Mouse (Mus musculus) heart, postnatal 25 days (tissue): ENCODE results near the gene Map3k9. TPM values are rescaled to one million over a fixed set of nuclear protein-coding genes. Genes with fewer than 3 reads are reported as not detected.
A peak's percentile ranks its signal among the peaks of the same experiment; 100 is the strongest.

Experiments used
- DNase-seq: peaks from one replicate; pipeline ENCODE4 v3.0.0; 2022; ENCODE audit warnings: low spot score
- intact Hi-C: fragments of 180-260 bp; cut with DNase I; formaldehyde crosslinking; loops from one replicate; pipeline ENCODE4 v1.15.1; 2025
- total RNA-seq, 2 experiments: library from RNA; stranded (reverse); gene quantifications; 2 replicates each; pipeline ENCODE4 v1.2.3; 2021

The Map3k9 gene
- under 1 TPM; 0.25 to 0.29 TPM for total RNA-seq

DNA sequence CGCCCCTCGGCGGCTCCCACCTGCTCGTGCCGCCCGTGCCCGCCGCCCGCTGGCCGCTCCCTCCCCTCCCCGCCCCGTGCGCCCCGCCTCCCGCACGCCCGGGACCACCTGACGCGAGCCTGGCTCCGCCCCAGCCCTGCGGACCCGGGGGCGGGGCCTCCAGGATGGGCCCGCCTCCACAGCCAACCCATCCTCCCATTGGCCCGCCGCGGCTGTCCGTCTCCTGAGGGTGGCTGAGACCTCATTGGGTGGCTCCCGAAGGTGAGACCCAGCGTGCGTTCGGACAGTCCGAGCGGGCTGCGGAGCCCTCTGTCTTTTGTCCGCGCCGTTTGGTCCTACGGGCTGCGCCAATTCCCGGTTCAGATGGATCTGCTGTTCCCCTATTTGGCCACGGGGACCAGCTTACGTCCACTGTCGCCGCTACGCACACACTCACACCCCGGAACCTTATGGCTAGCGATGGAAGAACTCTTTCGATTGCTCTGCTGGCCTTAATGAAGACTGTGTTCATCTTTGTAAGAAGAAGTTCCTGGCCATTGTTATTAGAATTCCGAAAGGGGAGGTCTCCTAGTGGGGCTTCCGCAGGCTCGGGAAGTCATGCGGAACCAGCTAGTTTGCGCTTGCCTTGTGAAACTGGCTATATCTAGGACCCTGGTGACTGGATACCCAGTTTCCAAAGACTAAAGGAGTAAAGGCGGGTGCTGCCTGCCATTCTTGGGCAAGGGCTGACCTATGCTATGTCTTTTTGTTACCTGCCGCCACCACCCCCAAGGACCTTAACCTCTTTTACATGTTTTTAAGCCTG is at the start of gene Map3k9:
TSS of gene Map3k9 (minus strand) at position 71 of the 805 bp plus-strand sequence.
- peak; percentile 80 for DNase-seq
- intact Hi-C loops = no loop called here

DNA sequence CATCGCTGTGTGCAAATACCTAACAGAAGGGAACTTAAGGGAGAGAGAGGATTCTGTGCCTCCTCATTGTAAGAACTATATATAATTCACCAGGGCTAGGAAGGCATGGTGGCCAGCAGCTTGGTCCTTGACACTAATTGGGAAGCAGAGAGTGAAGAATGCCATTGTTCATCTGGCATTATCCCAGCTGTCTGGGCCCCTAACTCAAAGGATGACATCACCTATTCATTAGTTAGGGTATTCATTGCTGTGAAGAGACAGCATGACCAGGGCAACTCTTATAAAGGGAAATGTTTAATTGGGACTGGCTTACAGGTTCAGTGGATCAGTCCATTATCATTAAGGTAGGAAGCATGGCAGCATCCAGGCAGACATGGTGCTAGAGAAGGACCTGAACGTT is 47.4 kb upstream of the Map3k9 start:
- intact Hi-C loops = no loop called here

DNA sequence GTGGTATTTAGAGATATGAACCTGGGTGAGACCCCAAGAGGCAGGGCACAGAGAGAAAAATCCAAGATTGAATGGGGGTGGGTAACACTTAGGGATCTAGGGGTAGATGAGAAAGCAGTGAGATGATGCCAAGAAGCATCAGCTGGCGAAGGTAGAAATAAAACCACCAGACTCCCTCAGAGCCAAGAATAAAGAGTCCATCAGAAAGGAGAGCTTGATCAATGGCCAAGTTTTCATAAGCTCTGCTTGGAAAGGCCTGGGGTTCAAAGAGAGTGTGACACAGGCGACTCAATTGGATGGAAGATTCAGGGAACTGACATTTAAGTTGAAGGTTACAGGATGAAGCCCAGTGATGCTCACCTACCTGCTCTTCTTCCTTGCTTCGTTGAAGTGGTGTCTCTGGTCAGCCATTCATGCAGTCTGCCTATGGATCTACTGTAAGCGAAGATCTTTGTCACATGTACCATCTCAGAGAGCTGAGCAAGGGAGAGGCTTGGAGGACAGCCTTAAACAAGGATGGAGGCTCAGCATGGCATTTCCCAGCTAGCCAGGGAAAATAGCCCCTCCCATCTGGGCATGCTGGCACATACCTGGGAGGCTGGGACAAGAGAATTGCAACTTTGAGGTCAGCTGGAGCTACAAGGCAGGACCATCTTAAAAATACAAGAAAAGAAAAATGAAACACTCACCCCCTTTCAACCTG is 42.0 kb upstream of the Map3k9 start:
- no peak for DNase-seq
- intact Hi-C loops = no loop called here

More for the DNA sequence above, 47.4 kb upstream of the Map3k9 start:
- DNase-seq = no peak

DNA sequence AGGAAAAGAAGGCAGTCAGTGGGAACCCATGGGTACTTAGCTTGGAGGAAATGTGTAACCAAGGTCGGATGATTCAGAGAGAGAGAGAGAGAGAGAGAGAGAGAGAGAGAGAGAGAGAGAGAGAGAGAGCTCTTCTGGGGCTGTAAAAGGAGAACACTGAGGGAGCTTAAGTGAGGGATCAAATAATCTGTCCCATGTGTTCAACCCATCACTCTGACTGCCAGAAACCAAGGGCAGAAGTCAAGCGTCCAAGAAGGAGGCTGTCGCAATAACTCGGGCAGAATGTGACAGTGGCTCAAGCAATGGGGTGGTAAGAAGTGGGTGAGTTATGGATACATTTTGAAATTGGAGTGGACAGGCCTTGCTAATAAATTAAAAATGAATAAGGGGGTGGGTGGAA is 41.2 kb upstream of the Map3k9 start:
- DNase-seq = no peak
- intact Hi-C loops = no loop called here

DNA sequence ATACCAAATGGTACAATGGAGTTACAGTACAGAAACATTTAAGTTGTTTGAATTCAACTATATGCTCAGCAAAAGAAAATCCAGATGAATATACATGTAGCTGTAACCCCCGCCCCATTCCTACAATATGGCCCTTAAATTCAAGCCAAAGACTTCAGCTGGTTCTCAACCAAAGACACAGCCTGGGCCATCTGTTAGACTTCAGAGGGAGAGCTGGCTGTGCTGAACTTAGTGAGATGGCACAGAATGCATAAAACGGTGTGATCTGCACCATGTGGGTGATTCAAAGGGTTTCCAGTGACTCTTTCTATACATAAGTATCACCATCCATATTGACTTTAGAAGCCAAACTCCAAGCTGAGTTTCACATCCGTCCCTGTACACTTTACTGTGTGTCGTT is 39.7 kb upstream of the Map3k9 start:
- intact Hi-C loops = no loop called here
- DNase-seq = no peak

DNA sequence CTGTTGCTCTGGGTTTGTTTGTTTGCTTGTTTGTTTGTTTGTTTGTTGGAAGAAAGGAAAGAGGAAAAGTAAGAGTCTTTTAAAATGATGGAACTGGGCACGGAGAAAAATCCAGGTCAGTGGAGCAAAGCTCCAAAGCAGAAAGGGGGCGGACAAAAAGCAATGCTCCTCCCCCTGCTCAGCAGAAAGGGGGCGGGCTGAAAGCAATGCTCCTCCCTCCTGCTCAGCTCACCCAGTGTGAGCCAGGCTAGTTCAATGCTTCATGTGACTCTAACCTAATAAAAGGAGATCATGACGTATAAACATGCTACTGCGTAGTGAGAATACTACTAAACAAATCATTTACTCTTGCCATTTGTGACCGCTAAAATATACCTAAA is 36.1 kb upstream of the Map3k9 start:
- no peak for DNase-seq
- intact Hi-C loops = no loop called here

DNA sequence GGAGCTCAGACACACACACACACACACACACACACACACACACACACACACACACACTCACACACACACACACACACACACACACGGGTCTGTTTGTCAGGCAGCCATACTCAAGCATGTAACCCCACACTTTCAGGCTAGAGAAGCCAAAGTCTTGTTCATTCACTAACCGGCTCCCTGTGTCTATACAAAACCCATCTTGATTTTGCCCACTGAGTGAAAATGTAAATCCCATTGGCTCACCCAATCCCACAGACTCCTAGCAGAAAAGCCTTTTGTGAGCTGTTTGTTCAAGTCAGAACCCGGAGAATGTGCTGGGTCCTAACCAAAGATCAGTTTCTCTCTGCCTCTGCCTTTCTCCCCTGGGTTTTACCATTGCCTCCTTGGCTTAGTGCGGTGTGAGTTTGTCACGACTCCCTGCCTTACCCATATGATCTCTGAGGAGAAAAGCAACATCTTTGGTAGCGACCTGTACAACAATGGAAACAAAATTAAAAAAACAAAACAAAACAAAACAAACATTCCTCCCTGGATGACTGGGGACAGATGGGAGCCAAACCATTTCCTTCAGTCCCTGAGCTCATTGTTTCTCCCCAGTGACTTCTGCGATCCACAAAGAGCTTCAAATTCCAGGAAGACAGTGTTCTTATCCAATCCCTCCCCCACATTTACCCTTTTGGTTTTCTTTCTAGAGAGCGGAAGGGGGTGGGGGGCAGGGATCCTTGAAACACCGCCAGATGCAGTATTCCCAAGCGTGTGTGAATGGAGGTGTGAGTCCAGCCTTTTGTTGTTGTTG is 35.6 kb upstream of the Map3k9 start:
- DNase-seq = no peak
- intact Hi-C loops = no loop called here

DNA sequence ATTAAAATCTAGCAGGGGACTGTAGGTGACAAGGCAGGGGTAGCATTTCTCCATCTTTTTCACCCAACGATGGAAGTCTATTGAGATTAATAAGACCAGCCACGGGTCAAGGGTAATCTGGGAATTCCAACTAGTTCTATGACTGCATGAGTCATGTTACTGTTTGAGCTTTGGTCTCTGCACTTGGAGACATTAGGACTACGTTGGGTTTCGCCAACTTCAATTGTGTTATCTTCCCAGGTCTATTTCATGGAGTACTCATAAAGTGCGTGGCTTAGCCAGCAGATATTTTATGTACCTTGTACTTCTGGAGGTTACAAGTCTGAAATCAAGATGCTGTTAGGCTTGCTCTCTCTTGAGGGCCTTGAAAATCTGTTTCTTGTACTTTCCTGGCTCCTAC is 33.8 kb upstream of the Map3k9 start:
- intact Hi-C loops = no loop called here
- no peak for DNase-seq

DNA sequence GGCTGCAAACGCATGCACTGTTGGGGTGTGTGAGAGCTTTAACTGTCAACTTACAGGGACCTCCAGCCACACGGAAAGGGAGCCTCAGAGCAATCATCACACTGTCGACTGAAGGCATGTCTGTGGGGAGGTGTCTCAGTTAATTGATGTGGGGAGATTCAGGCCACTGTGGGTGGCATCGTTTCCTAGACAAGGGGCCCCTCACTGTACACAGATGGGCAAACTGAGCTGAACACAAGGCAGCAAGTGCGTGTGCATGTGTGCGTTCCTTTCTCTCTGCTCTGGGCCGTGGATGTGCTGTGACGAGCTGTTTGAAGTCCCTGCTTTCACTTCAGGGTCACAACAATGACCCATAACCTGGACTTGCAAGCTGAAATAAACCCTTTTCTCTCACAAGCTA is 29.4 kb upstream of the Map3k9 start:
- no peak for DNase-seq
- intact Hi-C loops = no loop called here

DNA sequence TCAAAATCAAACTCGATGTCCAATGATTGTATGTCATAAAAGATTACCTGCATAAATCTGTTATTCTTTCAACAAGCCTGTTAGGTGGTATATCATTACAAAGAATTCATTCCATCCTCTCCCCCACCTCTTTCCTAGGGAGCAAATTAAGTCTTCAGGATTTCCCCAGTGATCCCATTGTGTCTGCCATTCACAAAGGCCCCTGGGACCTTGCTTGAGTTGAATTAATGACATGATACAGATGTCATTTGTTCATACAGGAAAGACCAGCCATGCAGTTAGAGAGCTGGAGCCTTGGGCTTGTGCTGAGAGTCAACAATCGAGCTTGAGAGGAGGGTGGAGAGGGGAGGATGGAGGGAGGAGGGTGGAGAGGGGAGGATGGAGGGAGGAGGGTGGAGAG is 27.6 kb upstream of the Map3k9 start:
- intact Hi-C loops = no loop called here
- DNase-seq = no peak

DNA sequence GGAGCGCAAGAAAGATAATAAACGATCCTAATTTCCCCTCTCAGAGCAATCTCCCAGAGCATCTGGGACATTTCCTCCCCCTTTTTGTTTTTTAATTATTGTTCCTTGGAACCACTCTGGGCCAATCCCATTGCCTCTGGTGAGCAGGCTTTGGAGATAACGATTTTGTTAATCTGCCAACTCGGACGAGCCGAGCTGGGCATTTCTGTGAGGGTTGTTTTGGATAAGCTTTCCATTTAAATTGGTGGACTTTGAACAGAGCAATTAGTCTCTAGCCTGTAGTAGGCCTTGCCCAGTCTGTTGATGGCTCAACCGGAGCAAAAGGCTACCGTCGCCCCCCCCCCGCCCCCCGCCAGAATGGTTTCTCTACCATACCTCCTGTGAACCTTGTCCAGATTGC is 27.0 kb upstream of the Map3k9 start:
- DNase-seq = no peak

DNA sequence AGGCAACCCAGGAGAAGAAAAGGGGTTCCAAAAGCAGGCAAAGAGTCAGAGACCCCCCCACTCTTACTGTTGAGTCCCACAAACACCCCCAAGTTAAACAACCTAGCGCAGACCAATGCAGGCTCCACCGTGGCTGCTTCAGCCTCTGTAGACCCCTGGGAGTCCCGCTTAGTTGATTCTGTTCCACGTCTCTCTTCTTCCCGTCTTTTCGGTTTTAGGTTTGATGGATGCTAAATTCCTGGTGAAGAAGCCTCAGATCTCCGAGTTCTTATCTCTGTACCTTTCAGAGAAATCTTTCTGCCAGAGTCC is 26.5 kb upstream of the Map3k9 start:
- DNase-seq = no peak

More for the DNA sequence above, 27.0 kb upstream of the Map3k9 start:
- intact Hi-C loops = no loop called here

DNA sequence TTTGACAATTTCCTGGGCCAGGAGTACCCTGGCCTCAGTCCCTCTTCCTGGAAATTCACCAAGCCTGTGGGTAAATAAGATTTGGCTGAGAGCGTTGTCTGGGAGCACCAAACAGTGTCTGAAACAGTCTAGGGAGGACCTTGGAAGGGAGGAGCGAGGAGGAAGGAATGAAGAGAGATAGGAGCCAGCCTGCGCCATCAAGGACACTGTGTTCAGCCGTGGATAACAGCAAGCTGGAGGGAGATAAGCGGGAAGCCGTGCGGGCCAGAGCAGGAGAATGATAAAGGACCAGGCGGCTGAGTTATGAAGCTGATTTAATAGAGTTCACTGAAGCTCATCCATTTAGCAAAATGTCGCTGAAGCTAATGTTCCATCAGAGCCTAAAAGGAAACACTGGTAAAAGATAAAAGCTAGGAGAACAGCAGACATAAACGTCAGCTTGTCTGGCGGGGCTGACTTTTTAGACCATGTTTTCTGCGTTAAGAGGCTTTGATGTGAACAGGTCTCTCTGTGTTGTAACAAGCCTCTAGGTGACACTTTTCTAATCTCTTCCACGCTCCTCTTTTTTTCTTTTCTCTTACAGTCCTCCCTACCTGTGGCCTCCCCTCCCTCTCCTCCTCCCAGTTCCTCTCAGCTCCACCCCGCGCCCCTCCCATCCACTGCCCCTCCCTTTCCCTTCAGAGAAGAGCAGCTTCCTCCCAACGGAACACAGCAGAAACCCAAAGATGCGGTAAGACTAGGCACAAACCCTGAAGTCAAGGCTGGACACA is 26.0 kb upstream of the Map3k9 start:
- intact Hi-C loops = no loop called here
- DNase-seq = peak; percentile 31

More for the DNA sequence above, 26.5 kb upstream of the Map3k9 start:
- intact Hi-C loops = no loop called here

DNA sequence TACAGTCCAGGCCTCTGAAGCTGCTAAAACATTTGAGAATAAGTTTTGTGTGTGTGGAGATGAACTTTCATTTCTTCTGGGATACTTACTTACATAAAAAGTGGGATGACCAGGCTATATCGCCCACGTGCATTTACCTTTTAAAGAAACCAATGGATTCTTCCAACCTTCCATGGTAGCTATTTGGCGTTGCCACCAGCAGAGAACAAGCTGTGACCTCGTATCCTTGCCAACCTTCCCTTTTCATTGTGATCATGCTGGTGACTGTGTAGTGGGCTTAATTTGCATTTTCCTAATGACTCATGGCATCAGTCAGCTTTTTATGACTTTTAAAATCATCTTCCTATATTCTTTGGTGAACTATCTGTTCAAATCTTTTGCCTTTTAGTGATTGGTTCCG is 25.1 kb upstream of the Map3k9 start:
- DNase-seq = no peak
- intact Hi-C loops = no loop called here

DNA sequence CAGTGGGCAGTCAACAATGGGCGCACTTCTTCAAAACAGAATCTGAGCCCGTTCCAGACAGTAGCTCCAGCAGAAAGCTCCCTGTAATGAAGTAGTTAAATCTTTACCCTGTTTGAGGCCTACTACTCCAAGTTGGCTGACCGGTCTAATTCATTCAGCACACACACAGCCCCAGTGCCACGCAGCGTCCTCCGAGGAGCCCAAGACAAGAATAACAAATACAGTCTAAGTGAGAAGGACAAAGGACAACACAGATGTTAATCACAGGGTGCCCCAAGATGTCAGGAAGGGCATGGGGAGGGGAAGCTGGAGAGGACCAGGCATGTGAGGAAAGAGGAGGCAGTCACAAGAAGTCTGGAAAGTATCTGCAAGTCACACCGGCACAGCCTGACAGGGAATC is 22.8 kb upstream of the Map3k9 start:
- intact Hi-C loops = no loop called here
- DNase-seq = no peak

DNA sequence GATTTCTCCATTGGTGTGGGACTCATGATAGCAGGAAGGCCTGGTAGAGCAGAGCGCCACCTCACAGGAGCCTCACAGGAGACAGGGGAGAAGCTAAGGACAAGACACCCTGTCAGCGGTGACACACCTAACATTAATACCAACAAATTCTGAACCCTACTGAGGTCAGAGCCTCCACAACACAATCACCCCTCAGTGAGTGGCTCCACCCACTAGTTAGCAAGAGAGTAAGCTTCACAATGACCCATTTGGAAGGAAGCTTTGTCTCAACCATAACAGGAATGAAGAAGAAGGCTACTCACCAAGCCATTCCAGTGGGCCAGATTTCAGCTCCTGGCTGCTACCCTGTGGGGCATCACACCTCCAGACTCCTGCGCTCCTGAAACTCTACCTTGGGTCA is 22.0 kb upstream of the Map3k9 start:
- intact Hi-C loops = no loop called here
- no peak for DNase-seq

DNA sequence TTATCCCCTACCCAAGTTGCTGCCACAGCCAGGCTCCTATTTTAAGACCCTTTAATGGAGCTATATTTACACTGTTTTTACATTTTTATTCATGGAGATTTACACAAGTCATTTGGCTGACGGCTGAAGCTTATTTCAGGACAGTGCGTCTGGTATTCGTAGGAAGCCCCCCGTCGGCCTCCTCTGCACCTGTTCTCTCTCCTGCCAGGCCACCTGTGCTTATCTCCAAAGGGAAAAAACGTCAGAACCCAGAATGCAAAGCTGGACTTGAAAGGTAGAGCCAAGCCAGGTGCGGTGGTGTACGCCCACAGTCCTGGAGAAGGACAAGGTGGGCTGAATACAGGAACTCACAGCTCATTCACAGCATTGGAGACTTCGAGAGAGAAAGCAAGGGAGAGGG is 20.2 kb upstream of the Map3k9 start:
- intact Hi-C loops = no loop called here
- DNase-seq = no peak

DNA sequence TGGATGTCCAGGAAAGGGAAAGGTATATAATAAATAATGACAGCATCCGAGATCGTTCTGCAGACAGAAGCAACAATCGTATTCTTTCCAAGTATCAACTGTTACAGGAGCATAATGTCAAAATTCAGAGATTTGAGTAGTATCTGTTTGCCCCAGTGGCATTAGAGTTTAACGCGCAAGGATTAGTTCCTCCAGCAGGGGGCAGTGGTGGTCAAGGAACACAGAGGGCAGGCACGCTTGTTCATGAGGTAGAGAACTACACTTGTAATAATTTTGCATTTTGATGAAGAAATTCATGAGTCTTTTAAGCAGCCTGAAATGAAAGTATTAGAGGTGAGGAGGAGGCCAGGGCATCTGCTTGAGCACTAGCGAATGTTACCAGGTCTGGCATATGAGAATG is 15.6 kb upstream of the Map3k9 start:
- no peak for DNase-seq
- intact Hi-C loops = loop anchor here (1.0 to 10.0 kb wide), 3 partner anchors 62 to 678 kb away; no protein-coding TSS in a partner anchor

DNA sequence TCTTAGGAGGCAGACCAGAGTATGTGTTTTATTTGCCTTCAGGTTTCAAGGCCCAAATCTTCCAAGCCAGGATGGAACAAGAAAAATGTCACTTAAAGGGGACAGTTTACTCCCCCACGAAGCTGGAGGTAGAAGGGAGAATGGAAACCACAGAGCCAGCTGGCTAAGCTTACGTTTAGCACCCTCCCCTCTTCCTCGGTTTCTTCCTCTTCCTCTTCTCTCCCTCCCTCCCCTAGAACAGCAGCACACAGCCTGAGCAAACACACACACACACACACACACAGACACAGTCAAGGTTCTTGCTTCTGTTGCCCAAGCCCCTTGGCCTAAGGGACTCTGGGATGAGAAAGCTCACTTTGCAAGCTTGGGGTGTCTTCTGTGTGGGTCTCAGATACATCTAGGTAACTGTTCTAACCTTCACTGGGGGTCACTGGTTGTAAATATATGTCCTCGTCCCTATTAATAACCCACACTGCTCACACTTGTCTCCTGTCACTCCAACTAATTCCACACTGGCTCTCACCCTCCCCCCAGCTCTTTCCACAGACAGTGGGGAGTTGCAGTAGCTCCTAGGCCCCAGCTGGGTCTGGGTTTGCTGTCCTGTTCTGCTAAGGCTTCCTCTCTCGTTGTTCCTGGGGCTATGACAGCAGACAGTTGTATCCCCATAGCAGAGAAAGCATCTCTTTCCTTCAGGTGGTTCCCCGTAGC is 11.7 kb upstream of the Map3k9 start:
- DNase-seq = no peak
- intact Hi-C loops = loop anchor here (10.0 kb wide), 1 partner anchor 682 kb away; no protein-coding TSS in a partner anchor

DNA sequence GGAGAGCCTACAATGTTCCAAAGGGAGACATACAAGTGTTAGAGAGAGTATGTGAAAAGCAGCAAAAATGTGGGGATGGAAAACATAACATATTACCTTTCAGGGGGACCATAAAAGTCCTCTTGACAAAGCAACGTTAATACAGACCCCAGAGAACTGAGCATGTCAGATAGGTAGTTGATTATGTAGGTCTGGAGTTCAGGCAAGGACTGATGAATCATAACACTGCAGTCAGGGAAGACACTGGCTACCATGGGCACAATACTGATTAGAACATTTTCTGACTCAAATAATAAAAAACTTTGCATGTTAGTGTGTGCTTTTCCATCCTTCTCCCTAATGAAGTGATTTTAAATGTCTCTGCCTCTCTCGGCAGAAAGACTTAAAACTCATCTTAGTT is 8.5 kb upstream of the Map3k9 start:
- intact Hi-C loops = no loop called here
- no peak for DNase-seq
